Mouse (Mus musculus): ENCODE data around the gene Sytl1.

Gene Sytl1

DNA sequence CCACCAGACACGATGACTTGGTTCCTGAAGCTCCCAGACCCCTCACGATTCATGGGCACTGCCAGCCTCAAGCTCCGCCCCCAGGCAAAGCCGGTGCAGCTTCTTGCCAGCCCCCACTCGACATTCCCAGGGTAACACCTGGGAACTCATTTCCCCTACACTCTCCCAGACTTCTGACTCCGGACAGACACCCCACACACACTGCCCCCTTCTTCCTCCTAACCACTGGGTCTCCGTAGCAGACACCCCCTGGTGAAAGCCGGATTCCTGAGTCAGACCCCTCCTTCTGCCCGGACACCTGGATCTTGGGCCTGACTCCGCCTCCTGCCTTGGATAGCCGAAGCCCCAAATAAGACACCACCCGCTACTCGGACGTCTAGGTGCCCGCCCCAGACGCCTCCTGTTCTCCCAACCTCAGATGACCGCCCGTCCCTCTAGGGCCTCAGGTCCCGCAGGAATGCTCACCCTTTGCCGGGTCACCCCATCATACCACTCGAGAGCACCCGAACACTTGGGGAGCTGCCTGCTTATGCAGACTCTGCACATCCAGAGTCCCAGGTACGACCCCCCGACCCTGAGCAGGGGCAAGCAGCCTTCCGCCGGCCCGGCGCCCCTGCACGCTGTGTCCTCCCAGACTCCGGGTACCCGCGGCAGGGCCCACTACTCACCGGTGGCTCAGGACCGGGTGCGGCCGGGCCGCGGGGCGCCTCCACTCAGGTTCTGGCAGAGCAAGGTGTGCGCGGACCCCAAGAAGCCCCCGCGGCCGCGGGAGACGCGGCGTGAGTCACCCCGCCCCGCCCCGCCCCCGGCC is 51.0 kb downstream of the Sytl1 start, which contains the start of the genes Cd164l2 and Gpr3:
Gene Cd164l2 (plus strand): TSS at position 381 of the 811 bp plus-strand sequence.
Gene Gpr3 (minus strand): TSS at position 786 of the 811 bp plus-strand sequence.
- DNase-seq (ENCODE audit: low spot score), result peak; percentile 45

DNA sequence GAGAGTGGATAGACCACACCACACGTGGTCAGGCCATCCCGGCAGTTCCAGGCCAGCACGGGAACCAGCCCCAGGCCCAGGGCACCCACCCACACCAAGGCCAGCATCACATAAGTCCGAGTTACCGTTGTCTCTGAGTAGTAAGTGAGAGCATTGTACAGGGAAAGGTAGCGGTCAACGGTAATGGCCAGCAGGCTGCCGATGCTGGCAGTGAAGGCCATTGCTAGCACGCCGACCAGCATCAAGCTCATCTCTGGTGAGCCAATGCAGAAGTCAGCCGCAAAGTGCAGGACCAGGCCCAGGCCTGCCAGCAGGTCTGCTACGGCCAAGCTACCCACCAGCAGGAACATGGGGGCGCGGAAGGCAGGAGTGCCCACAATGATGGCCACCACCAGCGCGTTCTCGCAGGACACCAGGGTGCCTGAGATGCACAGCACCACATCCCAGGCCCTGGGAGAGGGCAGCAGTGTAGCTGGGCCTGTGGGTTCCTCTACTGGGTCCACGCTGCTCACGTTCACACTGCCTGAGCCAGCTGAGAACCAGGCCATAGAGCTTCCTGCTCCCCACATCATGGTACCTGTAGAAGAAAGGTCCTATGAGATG is 52.0 kb downstream of the Sytl1 start:
- no peak for DNase-seq (ENCODE audit: low spot score)

DNA sequence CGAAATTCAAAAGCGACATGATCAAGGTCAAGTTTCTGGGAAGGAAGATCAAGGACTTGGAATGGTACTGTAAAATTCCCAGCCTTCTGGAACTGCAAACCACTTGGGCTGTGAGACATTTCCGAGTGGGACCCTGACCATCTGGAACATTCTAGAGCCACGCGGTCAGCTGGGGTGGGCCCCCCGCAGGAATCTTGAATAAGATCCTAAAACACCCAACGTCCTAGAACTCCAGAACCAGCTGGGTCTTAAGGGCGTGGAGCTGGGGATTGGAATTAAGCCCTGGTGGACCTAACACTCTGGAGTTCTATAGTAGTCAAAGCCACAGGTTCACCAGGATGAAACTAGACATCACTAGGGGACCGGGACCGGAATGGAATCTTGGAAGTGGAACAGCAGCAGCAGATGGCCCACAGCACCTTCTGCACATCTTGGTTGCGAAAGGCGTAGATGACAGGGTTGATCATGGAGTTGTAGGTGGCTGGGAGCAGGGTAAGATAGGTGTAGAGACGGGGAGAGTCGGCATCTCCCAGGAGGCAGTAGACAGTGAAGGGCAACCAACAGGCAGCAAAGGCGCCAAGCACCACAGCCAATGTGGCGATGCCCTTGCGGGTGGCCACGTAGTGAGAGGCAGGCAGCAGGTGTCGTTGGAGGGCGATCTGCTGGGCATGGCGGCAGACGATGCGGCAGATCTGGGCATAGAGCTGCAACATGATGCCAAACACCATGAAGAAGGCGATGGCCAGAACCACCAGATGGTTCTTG is 52.7 kb downstream of the Sytl1 start:
- DNase-seq (ENCODE audit: low spot score), result no peak

DNA sequence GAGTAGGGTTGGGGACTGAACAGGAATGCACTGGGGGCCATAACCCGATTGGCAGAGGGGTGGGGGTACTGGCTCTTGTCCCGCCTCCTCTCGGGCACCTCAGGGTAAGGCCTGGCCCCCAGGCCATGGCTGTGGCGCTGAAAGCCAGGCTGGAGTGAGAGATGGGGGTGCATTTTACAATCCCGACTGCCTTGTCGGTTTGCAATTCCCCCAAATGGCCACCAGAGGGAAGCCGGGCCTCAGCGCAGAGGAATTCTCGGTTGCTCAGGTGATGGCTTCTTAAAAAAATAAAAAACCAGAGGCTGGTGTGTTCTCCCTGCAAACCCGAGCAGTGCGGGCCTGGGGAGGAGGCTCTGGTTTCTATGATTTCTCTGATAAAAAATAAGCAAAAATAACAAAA is 53.5 kb downstream of the Sytl1 start:
- peak; percentile 82 for DNase-seq (ENCODE audit: low spot score)

DNA sequence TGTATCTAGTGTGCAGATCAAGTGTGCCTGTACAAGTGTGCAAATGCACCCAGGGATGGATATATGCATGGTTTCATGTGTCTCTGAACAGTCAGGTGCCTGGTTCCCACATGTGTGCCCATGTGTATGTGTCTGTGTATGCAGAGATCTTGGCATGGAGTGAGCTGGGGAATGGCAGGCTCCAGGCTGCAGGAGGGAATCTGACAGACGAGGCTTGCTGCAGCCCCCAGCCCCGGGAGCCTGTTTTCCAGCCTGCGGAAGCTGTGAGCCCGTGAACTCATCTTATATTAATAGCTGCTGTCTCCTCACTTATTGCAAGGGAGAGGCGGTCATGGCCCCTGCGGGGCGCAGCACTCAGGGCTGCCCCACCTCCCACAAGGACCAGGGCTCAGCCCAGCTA is 58.5 kb downstream of the Sytl1 start:
- DNase-seq (ENCODE audit: low spot score), result no peak

DNA sequence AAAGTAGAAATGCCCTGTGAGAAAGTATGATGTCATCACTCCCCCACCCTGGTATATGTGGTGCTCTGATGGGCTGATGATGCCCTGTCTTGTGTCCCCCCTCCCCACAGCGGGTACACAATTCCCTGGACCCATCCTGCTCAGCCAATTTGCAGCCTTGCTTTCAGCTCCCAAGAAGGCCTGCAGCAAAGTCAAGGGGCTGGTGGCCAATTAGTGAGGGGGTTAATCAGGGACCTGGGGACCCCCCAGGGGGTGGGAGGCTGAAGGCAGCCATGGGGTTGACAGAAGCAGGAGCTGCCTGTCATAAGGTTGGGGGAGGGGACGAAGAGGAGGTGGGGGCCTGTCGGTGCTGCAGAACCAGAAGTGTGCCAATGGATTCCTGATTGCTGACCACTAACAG is 59.3 kb downstream of the Sytl1 start:
- DNase-seq (ENCODE audit: low spot score), result no peak
